Mouse (Mus musculus) hematopoietic stem cell, adult 5-6 weeks (primary cell): ENCODE data around the gene Ctnnal1. TPM values are rescaled to one million over a fixed set of nuclear protein-coding genes. Genes with fewer than 3 reads are reported as not detected.
A peak's percentile ranks its signal among the peaks of the same experiment; 100 is the strongest.
"Not testable (repeated sequence)": the region's sequence is repeated elsewhere in the genome, so short reads cannot be mapped to it uniquely, and the experiment has no call there.

ENCODE experiments used
- ATAC-seq, 2 experiments: fragments of 125-278 bp in 1 of 2; replicated peaks in 1 of 2; 2 replicates each; pipeline ENCODE4 v1.8.0; 2016 to 2017; ENCODE audit warnings: inconsistent platforms in 2 of 2, mild to moderate bottlenecking in 2 of 2, moderate number of reproducible peaks in 2 of 2, low read depth in 1 of 2, moderate TSS enrichment in 1 of 2; ENCODE audit not compliant: low FRiP score in 2 of 2, poor library complexity in 2 of 2, severe bottlenecking in 2 of 2, insufficient read depth in 1 of 2, low TSS enrichment in 1 of 2
- total RNA-seq: library from RNA; stranded (forward); fragments of 172-1452, 232-1000 nt; gene quantifications from 2 replicates; pipeline ENCODE4 v1.2.3, GENCODE M21; 2017

Ctnnal1 gene
- total RNA-seq: 12.2 and 14.9 TPM in 2 replicates

GRCm38 (mm10) chr4:56865003-56865511 lies at the start of gene Ctnnal1:
Gene Ctnnal1 (minus strand): TSS chr4:56865188.
- ATAC-seq: peak; percentile 91 to 94

GRCm38 (mm10) chr4:56914761-56915160 lies 49.8 kb upstream of the Ctnnal1 start:
- peak; percentile 12 to 42; a peak in 1 of 4 replicates for ATAC-seq

GRCm38 (mm10) chr4:56914338-56914737 lies 49.4 kb upstream of the Ctnnal1 start:
- ATAC-seq: peak in 1 of 2 experiments; percentile 7; a peak in 1 of 4 replicates

GRCm38 (mm10) chr4:56912382-56913001 lies 47.5 kb upstream of the Ctnnal1 start:
- ATAC-seq: no peak

GRCm38 (mm10) chr4:56909568-56909967 lies 44.6 kb upstream of the Ctnnal1 start:
- no peak for ATAC-seq

GRCm38 (mm10) chr4:56907671-56908070 lies 42.7 kb upstream of the Ctnnal1 start:
- ATAC-seq: no peak

- ATAC-seq: no peak
These were observed 41.9 kb upstream of the Ctnnal1 start for GRCm38 (mm10) chr4:56906926-56907325.

- no peak for ATAC-seq
These were observed 40.5 kb upstream of the Ctnnal1 start for GRCm38 (mm10) chr4:56905507-56905906.

- no peak for ATAC-seq
These were observed 36.7 kb upstream of the Ctnnal1 start for GRCm38 (mm10) chr4:56901671-56902070.

GRCm38 (mm10) chr4:56899216-56899615 lies 34.2 kb upstream of the Ctnnal1 start:
- ATAC-seq: no peak

GRCm38 (mm10) chr4:56897511-56897910 lies 32.5 kb upstream of the Ctnnal1 start:
- no peak for ATAC-seq

GRCm38 (mm10) chr4:56894196-56894595 lies 29.2 kb upstream of the Ctnnal1 start:
- no peak for ATAC-seq

- peak; percentile 67 to 74 for ATAC-seq
These were observed 27.6 kb upstream of the Ctnnal1 start for GRCm38 (mm10) chr4:56892501-56893115.

- ATAC-seq: no peak
These were observed 23.5 kb upstream of the Ctnnal1 start for GRCm38 (mm10) chr4:56888483-56888882.

GRCm38 (mm10) chr4:56886286-56886979 lies 21.4 kb upstream of the Ctnnal1 start:
- ATAC-seq: no peak

- ATAC-seq: no peak
These were observed 15.2 kb upstream of the Ctnnal1 start for GRCm38 (mm10) chr4:56880036-56880703.

GRCm38 (mm10) chr4:56878971-56879370 lies 14.0 kb upstream of the Ctnnal1 start:
- ATAC-seq: no peak

GRCm38 (mm10) chr4:56870541-56870940 lies 5.6 kb upstream of the Ctnnal1 start:
- not testable (repeated sequence) for ATAC-seq
